Comparison of ENCODE assay signal across 7 mouse cellular contexts in genomic region chr12:40680551-40680950, GRCm38 (mm10).
DNase-seq lines count a peak whose midpoint lies in the region; ATAC-seq and TF ChIP-seq lines count a peak whose summit lies in the region.

No protein-coding gene starts in this region.

- no peak overlapping the region for H3K9ac ChIP-seq in embryonic facial prominence, embryonic 14.5 days (ENCODE audit: low read depth, low read length)

- TF ChIP-seq CTCF in layer of hippocampus, adult 2 months (conservative IDR thresholded peaks at IDR 0.05): peak; percentile 74
- peak; percentile 54; the same call in 1 of the 2 replicates for TF ChIP-seq CTCF in small intestine, adult 2 months (IDR thresholded peaks at IDR 0.05; ENCODE audit: extremely low read depth, insufficient read length, insufficient replicate concordance, low read depth, low read length)

- ATAC-seq in CD4-positive, CD25-positive, alpha-beta regulatory T cell, adult 4 months: peak; percentile 87
- ATAC-seq in embryonic facial prominence, embryonic 14.5 days (ENCODE audit: low read depth): no peak

- TF ChIP-seq POLR2A in small intestine, adult 2 months (IDR thresholded peaks at IDR 0.05; ENCODE audit: low read depth, low read length): no peak

- H3K4me1 ChIP-seq in embryonic facial prominence, embryonic 14.5 days (ENCODE audit: control insufficient read depth, insufficient read depth, low read length): no peaks in the 10 kb centered on the region
- H3K4me1 ChIP-seq in limb, embryonic 10.5 days: 0 out of 2 replicates have a peak, but pooled peaks cover 3% of the 10 kb centered on the region
- no peaks in the 10 kb centered on the region for H3K4me1 ChIP-seq in small intestine, adult 2 months (ENCODE audit: control insufficient read depth, insufficient read depth, insufficient read length, low read length)

- no peaks in the 10 kb centered on the region for H3K27me3 ChIP-seq in embryonic facial prominence, embryonic 14.5 days (replicated peaks; ENCODE audit: control insufficient read depth, insufficient read depth, low read length)
- H3K27me3 ChIP-seq in limb, embryonic 10.5 days (ENCODE audit: low read depth, poor library complexity, severe bottlenecking): no peaks in the 10 kb centered on the region
- no peaks in the 10 kb centered on the region for H3K27me3 ChIP-seq in small intestine, adult 2 months (ENCODE audit: control insufficient read depth, insufficient read depth, low read length)

- WGBS in embryonic facial prominence, embryonic 14.5 days: 87% methylated on average over 1 of the region's 1 CpGs
- whole genome bisulfite sequencing in limb, embryonic 10.5 days: 97% methylated on average over 1 of the region's 1 CpGs
- 88% methylated on average over 1 of the region's 1 CpGs for WGBS in small intestine, adult 2 months

- H3K4me3 ChIP-seq in layer of hippocampus, adult 2 months: no peak overlapping the region
- no peak overlapping the region for H3K4me3 ChIP-seq in embryonic facial prominence, embryonic 14.5 days (ENCODE audit: low read depth, low read length)
- H3K4me3 ChIP-seq in limb, embryonic 10.5 days: no peak overlapping the region
- no peak overlapping the region for H3K4me3 ChIP-seq in small intestine, adult 2 months (ENCODE audit: low read depth, low read length)

- no peak overlapping the region for H3K27ac ChIP-seq in layer of hippocampus, adult 2 months
- no peak overlapping the region for H3K27ac ChIP-seq in embryonic facial prominence, embryonic 14.5 days (replicated peaks; ENCODE audit: low read depth, low read length)
- no peak overlapping the region for H3K27ac ChIP-seq in limb, embryonic 10.5 days
- H3K27ac ChIP-seq in small intestine, adult 2 months (ENCODE audit: insufficient read depth, low read depth, low read length): no peak overlapping the region

- no peak for DNase-seq in layer of hippocampus, adult 2 months (ENCODE audit: low spot score in 2 of 2)
- DNase-seq in layer of hippocampus, adult 8-10 months (ENCODE audit: low spot score in 2 of 2): no peak
- peak; percentile 44 for DNase-seq in T-cell, adult 2 months (ENCODE audit: low spot score)
- peak; percentile 24 for DNase-seq in embryonic facial prominence, embryonic 14.5 days (ENCODE audit: low spot score)
- DNase-seq in limb, embryonic 10.5 days (ENCODE audit: low spot score): peak; percentile 33

- no peak overlapping the region for H3K4me2 ChIP-seq in embryonic facial prominence, embryonic 14.5 days (ENCODE audit: low read depth, low read length)

- H3K9me3 ChIP-seq in embryonic facial prominence, embryonic 14.5 days (ENCODE audit: control insufficient read depth, low read length): no peaks in the 10 kb centered on the region
- no peaks in the 10 kb centered on the region for H3K9me3 ChIP-seq in limb, embryonic 10.5 days (replicated peaks)

- no peaks in the 10 kb centered on the region for H3K36me3 ChIP-seq in embryonic facial prominence, embryonic 14.5 days (ENCODE audit: control insufficient read depth, insufficient read depth, low read length)
- peaks cover 6% of the 10 kb centered on the region; the same call in 1 of the 2 replicates for H3K36me3 ChIP-seq in limb, embryonic 10.5 days
- H3K36me3 ChIP-seq in small intestine, adult 2 months (ENCODE audit: control insufficient read depth, insufficient read depth, low read length): no peaks in the 10 kb centered on the region

Comparison
In these comparisons a context has a peak if more than half of its experiments do, and no peak if none do; other contexts are left out.
1. DNase-seq: peak in T-cell, adult 2 months (single experiment), embryonic facial prominence, embryonic 14.5 days (single experiment) and limb, embryonic 10.5 days (single experiment); none in layer of hippocampus, adult 2 months (0 of 2) and layer of hippocampus, adult 8-10 months (0 of 2).